Mouse (Mus musculus): Measurements from ENCODE around the gene Clk1. TPM values are rescaled to one million over a fixed set of nuclear protein-coding genes. Genes with fewer than 3 reads are reported as not detected.
"Not testable (repeated sequence)": the region's sequence is repeated elsewhere in the genome, so short reads cannot be mapped to it uniquely, and the experiment has no call there.

The Clk1 gene
- polyA plus RNA-seq, 1 experiment from 2014 or later: 146 TPM

DNA sequence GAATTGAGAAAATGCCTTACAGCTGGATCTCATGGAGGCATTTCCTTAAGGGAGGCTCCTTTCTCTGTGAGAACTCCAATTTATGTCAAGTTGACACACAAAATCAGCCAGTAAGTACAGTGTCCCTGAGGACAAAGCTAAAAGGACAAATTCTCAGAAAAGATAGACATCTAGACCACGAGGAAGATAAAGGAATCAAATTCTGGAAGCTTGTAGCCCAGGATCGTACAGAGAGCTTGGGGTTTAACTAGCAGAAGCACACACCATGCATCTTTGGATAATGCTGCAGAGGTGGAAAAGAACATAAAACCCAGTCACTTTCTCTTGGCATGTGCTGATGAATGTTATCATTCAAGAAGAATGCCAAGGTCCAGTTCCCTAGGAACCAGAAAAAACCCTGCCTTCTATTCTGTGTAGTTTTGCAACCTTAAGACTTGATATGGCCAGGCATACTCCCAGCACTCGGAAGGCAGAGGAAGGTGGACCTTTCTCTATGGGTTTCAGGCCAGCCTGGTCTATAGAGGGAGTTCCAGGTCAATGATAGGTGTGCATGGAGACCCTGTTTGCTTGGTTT is 48.2 kb downstream of the Clk1 start:
- no peaks in the 10 kb centered on the region for H3K27me3 ChIP-seq (ENCODE audit: control insufficient read depth, insufficient read depth, low read length)
- H3K27ac ChIP-seq (ENCODE audit: low read depth, low read length): no peak overlapping the region
- ATAC-seq (ENCODE audit: insufficient read depth, low FRiP score, low TSS enrichment): no peak
- no peaks in the 10 kb centered on the region for H3K36me3 ChIP-seq (ENCODE audit: control insufficient read depth, insufficient read depth, low read length)
- no peak overlapping the region for H3K4me3 ChIP-seq (ENCODE audit: low read depth, low read length)
- no peak overlapping the region for H3K4me2 ChIP-seq (ENCODE audit: low read depth)
- H3K9me3 ChIP-seq (ENCODE audit: control insufficient read depth, low read length): no peaks in the 10 kb centered on the region
- H3K9ac ChIP-seq (ENCODE audit: low read length): no peak overlapping the region
- 78% methylated on average over 3 of the region's 3 CpGs for WGBS
- no peaks in the 10 kb centered on the region for H3K4me1 ChIP-seq (ENCODE audit: control insufficient read depth, insufficient read depth, low read length)
- no peak for DNase-seq (ENCODE audit: low spot score)

GRCm38 (mm10) chr1:58374266-58374665 is 49.6 kb downstream of the Clk1 start:
- not testable (repeated sequence) for ATAC-seq (ENCODE audit: insufficient read depth, low FRiP score, low TSS enrichment); H3K9me3 ChIP-seq (ENCODE audit: control insufficient read depth, low read length); H3K36me3 ChIP-seq (ENCODE audit: control insufficient read depth, insufficient read depth, low read length); DNase-seq (ENCODE audit: low spot score); H3K4me3 ChIP-seq (ENCODE audit: low read depth, low read length); H3K4me1 ChIP-seq (ENCODE audit: control insufficient read depth, insufficient read depth, low read length); H3K9ac ChIP-seq (ENCODE audit: low read length); H3K27me3 ChIP-seq (ENCODE audit: control insufficient read depth, insufficient read depth, low read length); H3K4me2 ChIP-seq (ENCODE audit: low read depth); H3K27ac ChIP-seq (ENCODE audit: low read depth, low read length)
- WGBS: 87% methylated on average over 2 of the region's 2 CpGs

GRCm38 (mm10) chr1:58369716-58370115 is 54.1 kb downstream of the Clk1 start:
- no peaks in the 10 kb centered on the region for H3K36me3 ChIP-seq (ENCODE audit: control insufficient read depth, insufficient read depth, low read length)
- H3K9ac ChIP-seq (ENCODE audit: low read length): no peak overlapping the region
- no peak overlapping the region for H3K4me3 ChIP-seq (ENCODE audit: low read depth, low read length)
- no peak for DNase-seq (ENCODE audit: low spot score)
- H3K9me3 ChIP-seq (ENCODE audit: control insufficient read depth, low read length): no peaks in the 10 kb centered on the region
- ATAC-seq (ENCODE audit: insufficient read depth, low FRiP score, low TSS enrichment): no peak
- no peaks in the 10 kb centered on the region for H3K27me3 ChIP-seq (ENCODE audit: control insufficient read depth, insufficient read depth, low read length)
- H3K4me2 ChIP-seq (ENCODE audit: low read depth): no peak overlapping the region
- H3K4me1 ChIP-seq (ENCODE audit: control insufficient read depth, insufficient read depth, low read length): no peaks in the 10 kb centered on the region
- H3K27ac ChIP-seq (ENCODE audit: low read depth, low read length): no peak overlapping the region
- WGBS: 81% methylated on average over 2 of the region's 2 CpGs

- ATAC-seq (ENCODE audit: insufficient read depth, low FRiP score, low TSS enrichment): no peak
- H3K4me1 ChIP-seq (ENCODE audit: control insufficient read depth, insufficient read depth, low read length): no peaks in the 10 kb centered on the region
- H3K36me3 ChIP-seq (ENCODE audit: control insufficient read depth, insufficient read depth, low read length): no peaks in the 10 kb centered on the region
- no peak for DNase-seq (ENCODE audit: low spot score)
- no peaks in the 10 kb centered on the region for H3K9me3 ChIP-seq (ENCODE audit: control insufficient read depth, low read length)
- no peak overlapping the region for H3K4me2 ChIP-seq (ENCODE audit: low read depth)
- WGBS: 82% methylated on average over 12 of the region's 12 CpGs
- H3K27me3 ChIP-seq (ENCODE audit: control insufficient read depth, insufficient read depth, low read length): no peaks in the 10 kb centered on the region
- no peak overlapping the region for H3K27ac ChIP-seq (ENCODE audit: low read depth, low read length)
- H3K4me3 ChIP-seq (ENCODE audit: low read depth, low read length): no peak overlapping the region
- no peak overlapping the region for H3K9ac ChIP-seq (ENCODE audit: low read length)
Measured at GRCm38 (mm10) chr1:58366737-58367471, 57.0 kb downstream of the Clk1 start.

DNA sequence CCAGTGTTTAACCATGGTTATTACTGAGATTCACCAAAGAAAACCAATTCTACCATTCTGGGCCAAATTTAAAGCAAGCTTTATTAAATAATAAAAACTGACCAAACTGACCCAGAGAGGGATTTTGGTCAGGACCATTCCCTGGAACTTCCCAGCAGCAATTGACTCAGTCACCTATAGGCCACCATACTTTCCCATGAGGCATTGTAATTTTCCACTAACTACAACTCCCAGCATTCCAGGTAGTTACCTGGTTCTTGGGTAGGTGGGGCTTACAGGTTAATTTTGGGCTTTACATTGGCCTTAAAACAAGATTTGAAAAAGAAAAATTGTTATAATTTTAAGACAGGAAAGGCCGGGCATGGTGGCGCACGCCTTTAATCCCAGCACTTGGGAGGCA is 58.0 kb downstream of the Clk1 start:
- H3K4me3 ChIP-seq (ENCODE audit: low read depth, low read length): no peak overlapping the region
- H3K27ac ChIP-seq (ENCODE audit: low read depth, low read length): no peak overlapping the region
- ATAC-seq (ENCODE audit: insufficient read depth, low FRiP score, low TSS enrichment) (no peak), DNase-seq (ENCODE audit: low spot score) (no peak)
- H3K36me3 ChIP-seq (ENCODE audit: control insufficient read depth, insufficient read depth, low read length): no peaks in the 10 kb centered on the region
- H3K9ac ChIP-seq (ENCODE audit: low read length): no peak overlapping the region
- no peak overlapping the region for H3K4me2 ChIP-seq (ENCODE audit: low read depth)
- WGBS: 98% methylated on average over 3 of the region's 3 CpGs
- no peaks in the 10 kb centered on the region for H3K4me1 ChIP-seq (ENCODE audit: control insufficient read depth, insufficient read depth, low read length)
- H3K27me3 ChIP-seq (ENCODE audit: control insufficient read depth, insufficient read depth, low read length): no peaks in the 10 kb centered on the region
- no peaks in the 10 kb centered on the region for H3K9me3 ChIP-seq (ENCODE audit: control insufficient read depth, low read length)

DNA sequence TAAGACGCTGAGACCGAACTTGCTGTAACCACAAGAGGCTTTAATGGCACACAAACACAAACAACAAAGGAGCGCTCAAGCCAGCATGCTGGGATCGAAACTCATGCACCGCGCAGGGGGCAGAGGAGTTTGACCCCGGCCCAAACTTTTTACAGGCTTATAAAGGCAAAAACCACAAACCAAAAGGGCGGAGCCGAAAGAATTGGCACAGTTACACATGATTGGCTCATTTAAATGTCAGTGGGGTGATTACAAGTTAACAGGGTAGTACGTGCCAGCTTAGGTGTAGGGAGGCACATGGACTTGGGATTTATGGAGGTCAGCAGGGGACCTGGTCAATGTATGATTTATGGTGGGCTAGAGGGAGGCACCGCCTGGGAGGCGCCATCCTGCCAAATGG is 59.3 kb downstream of the Clk1 start:
- Histone ChIP-seq H3K4me3 (ENCODE audit: low read depth, low read length) (no peak overlapping the region), H3K9ac (ENCODE audit: low read length) (no peak overlapping the region), H3K9me3 (ENCODE audit: control insufficient read depth, low read length) (no peaks in the 10 kb centered on the region), H3K27me3 (ENCODE audit: control insufficient read depth, insufficient read depth, low read length) (no peaks in the 10 kb centered on the region), H3K4me1 (ENCODE audit: control insufficient read depth, insufficient read depth, low read length) (no peaks in the 10 kb centered on the region), H3K4me2 (ENCODE audit: low read depth) (no peak overlapping the region), H3K36me3 (ENCODE audit: control insufficient read depth, insufficient read depth, low read length) (no peaks in the 10 kb centered on the region), H3K27ac (ENCODE audit: low read depth, low read length) (no peak overlapping the region)
- 81% methylated on average over 12 of the region's 12 CpGs for WGBS
- DNase-seq (ENCODE audit: low spot score) (no peak), ATAC-seq (ENCODE audit: insufficient read depth, low FRiP score, low TSS enrichment) (no peak)

DNA sequence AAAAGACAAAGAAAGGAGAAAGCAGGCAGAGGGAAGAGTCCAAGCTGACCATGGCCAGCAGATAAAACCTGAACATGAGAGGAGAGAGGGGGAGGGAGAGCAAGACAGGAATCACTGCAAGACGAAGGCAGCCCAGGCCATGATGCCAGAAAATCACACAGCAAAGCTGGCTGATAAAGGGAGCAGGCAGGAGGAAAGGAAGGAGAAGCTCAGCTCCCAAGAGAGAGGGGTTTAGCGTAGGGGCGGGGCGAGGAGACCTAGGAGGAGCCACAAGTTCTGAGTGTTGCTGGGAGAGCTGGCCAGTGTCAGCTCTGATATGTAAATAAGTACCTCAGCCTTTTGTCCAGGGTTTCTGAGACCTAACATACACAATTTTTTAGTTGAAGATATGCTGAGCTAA is 61.6 kb downstream of the Clk1 start:
- 72% methylated on average over 4 of the region's 4 CpGs for WGBS
- H3K9me3 ChIP-seq (ENCODE audit: control insufficient read depth, low read length): no peaks in the 10 kb centered on the region
- no peaks in the 10 kb centered on the region for H3K27me3 ChIP-seq (ENCODE audit: control insufficient read depth, insufficient read depth, low read length)
- H3K4me2 ChIP-seq (ENCODE audit: low read depth): no peak overlapping the region
- H3K27ac ChIP-seq (ENCODE audit: low read depth, low read length): no peak overlapping the region
- no peaks in the 10 kb centered on the region for H3K36me3 ChIP-seq (ENCODE audit: control insufficient read depth, insufficient read depth, low read length)
- H3K4me3 ChIP-seq (ENCODE audit: low read depth, low read length): no peak overlapping the region
- H3K4me1 ChIP-seq (ENCODE audit: control insufficient read depth, insufficient read depth, low read length): no peaks in the 10 kb centered on the region
- no peak for ATAC-seq (ENCODE audit: insufficient read depth, low FRiP score, low TSS enrichment)
- H3K9ac ChIP-seq (ENCODE audit: low read length): no peak overlapping the region
- no peak for DNase-seq (ENCODE audit: low spot score)

Other genes starting within 250 kb of the Clk1 start
- 0.04 TPM in 1 of 2 replicates, not detected in the other for gene Aox4, start 213.7 kb downstream of the Clk1 start, polyA plus RNA-seq (2014; fragmentation: Nextera tagmentation; extraction: Ambion mirVana)
- gene Aox2, start 145.7 kb downstream of the Clk1 start, polyA plus RNA-seq (2014; fragmentation: Nextera tagmentation; extraction: Ambion mirVana): not detected in 2 replicates
- gene Bzw1, start 31.2 kb downstream of the Clk1 start, polyA plus RNA-seq (2014; fragmentation: Nextera tagmentation; extraction: Ambion mirVana): 535 and 540 TPM in 2 replicates
- gene Nif3l1, start 21.1 kb upstream of the Clk1 start, polyA plus RNA-seq (2014; fragmentation: Nextera tagmentation; extraction: Ambion mirVana): 67.8 and 68.5 TPM in 2 replicates
- gene Ppil3, start 21.4 kb upstream of the Clk1 start, polyA plus RNA-seq (2014; fragmentation: Nextera tagmentation; extraction: Ambion mirVana): 60.0 and 67.6 TPM in 2 replicates
- 41.9 and 49.0 TPM in 2 replicates for gene Orc2, start 81.0 kb upstream of the Clk1 start, polyA plus RNA-seq (2014; fragmentation: Nextera tagmentation; extraction: Ambion mirVana)
- gene Fam126b, start 162.3 kb upstream of the Clk1 start, polyA plus RNA-seq (2014; fragmentation: Nextera tagmentation; extraction: Ambion mirVana): 7.0 and 8.6 TPM in 2 replicates
- gene Ndufb3, start 162.3 kb upstream of the Clk1 start, polyA plus RNA-seq (2014; fragmentation: Nextera tagmentation; extraction: Ambion mirVana): 142 and 154 TPM in 2 replicates

Measured in neural tube, embryonic 11.5 days (tissue).